Mouse (Mus musculus) megakaryocyte, adult 5-6 weeks (primary cell): ENCODE results near the gene Arl1. TPM values are rescaled to one million over a fixed set of nuclear protein-coding genes. Genes with fewer than 3 reads are reported as not detected.
A peak's percentile ranks its signal among the peaks of the same experiment; 100 is the strongest.
"Not testable (repeated sequence)": the region's sequence is repeated elsewhere in the genome, so short reads cannot be mapped to it uniquely, and the experiment has no call there.

Experiments used
- ATAC-seq: 2 replicates; pipeline ENCODE4 v1.8.0; 2016; ENCODE audit warnings: mild to moderate bottlenecking, inconsistent platforms; ENCODE audit not compliant: poor library complexity, severe bottlenecking
- total RNA-seq, 2 experiments: library from RNA; stranded (forward) in 1 of 2; stranded (reverse) in 1 of 2; fragments of 153-499, 151-499 nt in 1 of 2; fragments of 221-1000, 200-1000 nt in 1 of 2; gene quantifications; 2 replicates each; pipeline versions ENCODE4 v1.2.3 to v1.2.4; 2015 to 2017

The Arl1 gene
- total RNA-seq, 2 experiments from 2014 or later, result 80.8 to 81.6 TPM

GRCm38 (mm10) chr10:88761524-88762212 is 31.0 kb downstream of the Arl1 start:
- ATAC-seq, result no peak

- no peak for ATAC-seq
These were observed 34.9 kb downstream of the Arl1 start for GRCm38 (mm10) chr10:88765431-88766142.

- ATAC-seq, result peak; percentile 45; the same call in 1 of the 2 replicates
These were observed 38.3 kb downstream of the Arl1 start for GRCm38 (mm10) chr10:88768961-88769360.

- ATAC-seq, result no peak
These were observed 39.0 kb downstream of the Arl1 start for GRCm38 (mm10) chr10:88769676-88770075.

- not testable (repeated sequence) for ATAC-seq
These were observed 42.3 kb downstream of the Arl1 start for GRCm38 (mm10) chr10:88772965-88773364.

GRCm38 (mm10) chr10:88776206-88776605 is 45.5 kb downstream of the Arl1 start:
- ATAC-seq, result no peak

- ATAC-seq, result no peak
These were observed 50.1 kb downstream of the Arl1 start for GRCm38 (mm10) chr10:88780716-88781115.

- not testable (repeated sequence) for ATAC-seq
These were observed 52.5 kb downstream of the Arl1 start for GRCm38 (mm10) chr10:88783135-88783534.

GRCm38 (mm10) chr10:88783941-88784340 is 53.3 kb downstream of the Arl1 start:
- no peak for ATAC-seq

GRCm38 (mm10) chr10:88784513-88784931 is 53.9 kb downstream of the Arl1 start:
- ATAC-seq, result no peak

- ATAC-seq, result no peak
These were observed 63.0 kb downstream of the Arl1 start for GRCm38 (mm10) chr10:88793671-88794070.

Other genes starting within 250 kb of the Arl1 start
- 19.5 and 23.3 TPM in 2 replicates for gene Chpt1, start 226.8 kb upstream of the Arl1 start, total RNA-seq (2015)
- 15.5 and 18.5 TPM in 2 replicates for gene Chpt1, start 226.8 kb upstream of the Arl1 start, total RNA-seq (2017)
- not detected in 2 replicates for gene Mybpc1, start 125.7 kb upstream of the Arl1 start, total RNA-seq (2015)
- gene Mybpc1, start 125.7 kb upstream of the Arl1 start, total RNA-seq (2017), result not detected in 2 replicates
- gene Spic, start 45.8 kb upstream of the Arl1 start, total RNA-seq (2015), result 0.14 and 0.36 TPM in 2 replicates
- 0.29 and 1.7 TPM in 2 replicates for gene Spic, start 45.8 kb upstream of the Arl1 start, total RNA-seq (2017)
- 16.0 and 22.9 TPM in 2 replicates for gene Utp20, start 95.9 kb downstream of the Arl1 start, total RNA-seq (2015)
- gene Utp20, start 95.9 kb downstream of the Arl1 start, total RNA-seq (2017), result 11.1 and 11.2 TPM in 2 replicates
- gene Slc5a8, start 155.1 kb downstream of the Arl1 start, total RNA-seq (2015), result not detected in 2 replicates
- gene Slc5a8, start 155.1 kb downstream of the Arl1 start, total RNA-seq (2017), result not detected in 2 replicates